Mouse (Mus musculus) megakaryocyte, embryonic 14.5 days (primary cell): ENCODE measurements around the gene Cldn7. TPM values are rescaled to one million over a fixed set of nuclear protein-coding genes. Genes with fewer than 3 reads are reported as not detected.
"Not testable (repeated sequence)": the region's sequence is repeated elsewhere in the genome, so short reads cannot be mapped to it uniquely, and the experiment has no call there.

Experiments
- H3K27me3 ChIP-seq: replicated peaks from 2 replicates; pipeline ENCODE3; 2012; ENCODE audit warnings: inconsistent platforms
- H3K36me3 ChIP-seq: replicated peaks from 2 replicates; pipeline ENCODE3; 2012; ENCODE audit warnings: low read length, inconsistent platforms, mixed read lengths
- H3K4me1 ChIP-seq: 2 replicates; pipeline ENCODE4 v1.6.1; 2012; ENCODE audit warnings: inconsistent platforms
- H3K4me3 ChIP-seq: replicated peaks from 2 replicates; pipeline ENCODE3; 2012; ENCODE audit warnings: moderate library complexity, mild to moderate bottlenecking, inconsistent platforms
- H3K9me3 ChIP-seq: 2 replicates; pipeline ENCODE4 v1.6.1; 2012; ENCODE audit warnings: inconsistent platforms
- FLI1 ChIP-seq: IDR thresholded peaks from 2 replicates; pipeline ENCODE4 v1.6.1; 2012; ENCODE audit warnings: low read length, inconsistent platforms, mixed read lengths
- GATA1 ChIP-seq: IDR thresholded peaks from 3 replicates; pipeline ENCODE4 v1.6.1; 2012; ENCODE audit warnings: mixed read lengths, low read length, inconsistent platforms, borderline replicate concordance
- polyA plus RNA-seq: library from polyadenylated mRNA; stranded (reverse); fragments of >175 nt; gene quantifications from 2 replicates; pipeline ENCODE4 v1.2.3, GENCODE M21; 2012; ENCODE audit warnings: low replicate concordance; ENCODE audit not compliant: insufficient read depth

Gene Cldn7
- polyA plus RNA-seq, 1 experiment: not detected

DNA sequence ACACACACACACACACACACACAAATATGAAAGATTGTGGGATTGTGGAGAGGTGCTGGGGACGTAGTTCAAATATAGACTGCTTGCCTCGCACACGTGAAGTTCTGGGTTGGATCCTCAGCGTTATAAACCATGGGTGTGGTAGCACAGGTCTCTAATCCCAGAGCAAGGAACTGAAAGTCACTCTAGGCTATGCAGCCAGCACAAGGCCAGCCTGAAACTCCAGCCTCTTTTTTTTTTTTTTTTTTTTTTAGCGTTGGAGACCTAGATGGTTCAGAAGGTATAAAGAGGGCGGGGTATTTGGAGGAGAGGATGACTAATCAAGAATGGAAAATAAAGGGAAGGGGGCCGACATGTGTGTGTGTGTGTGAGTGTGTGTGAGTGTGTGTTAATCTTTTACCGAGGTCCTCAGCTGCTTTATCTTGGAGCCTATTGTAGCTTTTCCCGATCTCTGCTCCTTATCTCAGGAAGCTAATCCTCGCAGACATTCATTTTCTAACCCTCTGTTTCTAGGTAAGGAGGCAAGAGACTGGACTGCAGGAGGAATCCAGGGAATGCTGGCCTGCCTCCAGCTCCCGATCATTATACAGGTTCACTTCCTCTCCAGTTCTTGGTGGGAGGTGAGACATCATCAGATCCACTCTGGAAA is 11.2 kb upstream of the Cldn7 start:
- no peaks in the 10 kb centered on the region for H3K36me3 ChIP-seq
- H3K4me1 ChIP-seq: peaks cover 23% of the 10 kb centered on the region
- TF ChIP-seq GATA1 (no peak), FLI1 (no peak)
- H3K27me3 ChIP-seq: peaks cover 49% of the 10 kb centered on the region
- no peak overlapping the region for H3K4me3 ChIP-seq
- no peaks in the 10 kb centered on the region for H3K9me3 ChIP-seq

- Histone ChIP-seq H3K4me1 (peaks cover 16% of the 10 kb centered on the region), H3K27me3 (peaks cover 47% of the 10 kb centered on the region)
- not testable (repeated sequence) for H3K4me3 ChIP-seq, H3K9me3 ChIP-seq, H3K36me3 ChIP-seq
These were observed 9.0 kb upstream of the Cldn7 start for GRCm38 (mm10) chr11:69955618-69956017.

DNA sequence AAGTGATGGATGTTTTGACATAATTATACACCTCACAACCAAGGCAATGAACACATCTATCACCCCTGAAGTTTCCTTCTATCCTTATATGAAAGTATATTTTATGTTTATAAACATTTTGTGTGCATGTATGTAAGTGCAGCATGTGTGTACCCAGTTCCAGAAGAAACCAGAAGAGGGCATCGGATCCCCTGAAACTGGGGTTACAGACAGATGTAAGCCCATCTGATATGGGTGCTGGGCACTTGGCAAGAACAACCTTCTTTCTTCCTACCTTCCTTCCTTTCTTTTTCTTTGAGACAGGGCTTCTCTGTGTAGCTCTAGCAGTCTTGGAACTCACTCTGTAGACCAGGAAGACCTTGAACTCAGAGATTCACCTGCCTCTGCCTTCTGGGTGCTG is 8.4 kb upstream of the Cldn7 start:
- Histone ChIP-seq H3K9me3 (no peaks in the 10 kb centered on the region), H3K4me3 (no peak overlapping the region), H3K27me3 (peaks cover 47% of the 10 kb centered on the region), H3K4me1 (peaks cover 17% of the 10 kb centered on the region), H3K36me3 (no peaks in the 10 kb centered on the region)
- no peak for TF ChIP-seq FLI1
- TF ChIP-seq GATA1: no peak

- H3K27me3 ChIP-seq: peaks cover 58% of the 10 kb centered on the region
- H3K4me1 ChIP-seq: peaks cover 29% of the 10 kb centered on the region
- no peaks in the 10 kb centered on the region for H3K9me3 ChIP-seq
- H3K4me3 ChIP-seq: no peak overlapping the region
- H3K36me3 ChIP-seq: no peaks in the 10 kb centered on the region
- no peak for TF ChIP-seq FLI1
- TF ChIP-seq GATA1: no peak
These were observed 4.0 kb upstream of the Cldn7 start for GRCm38 (mm10) chr11:69960616-69961015.

- no peaks in the 10 kb centered on the region for H3K36me3 ChIP-seq
These were observed 2.7 kb upstream of the Cldn7 start for GRCm38 (mm10) chr11:69961841-69962240.

DNA sequence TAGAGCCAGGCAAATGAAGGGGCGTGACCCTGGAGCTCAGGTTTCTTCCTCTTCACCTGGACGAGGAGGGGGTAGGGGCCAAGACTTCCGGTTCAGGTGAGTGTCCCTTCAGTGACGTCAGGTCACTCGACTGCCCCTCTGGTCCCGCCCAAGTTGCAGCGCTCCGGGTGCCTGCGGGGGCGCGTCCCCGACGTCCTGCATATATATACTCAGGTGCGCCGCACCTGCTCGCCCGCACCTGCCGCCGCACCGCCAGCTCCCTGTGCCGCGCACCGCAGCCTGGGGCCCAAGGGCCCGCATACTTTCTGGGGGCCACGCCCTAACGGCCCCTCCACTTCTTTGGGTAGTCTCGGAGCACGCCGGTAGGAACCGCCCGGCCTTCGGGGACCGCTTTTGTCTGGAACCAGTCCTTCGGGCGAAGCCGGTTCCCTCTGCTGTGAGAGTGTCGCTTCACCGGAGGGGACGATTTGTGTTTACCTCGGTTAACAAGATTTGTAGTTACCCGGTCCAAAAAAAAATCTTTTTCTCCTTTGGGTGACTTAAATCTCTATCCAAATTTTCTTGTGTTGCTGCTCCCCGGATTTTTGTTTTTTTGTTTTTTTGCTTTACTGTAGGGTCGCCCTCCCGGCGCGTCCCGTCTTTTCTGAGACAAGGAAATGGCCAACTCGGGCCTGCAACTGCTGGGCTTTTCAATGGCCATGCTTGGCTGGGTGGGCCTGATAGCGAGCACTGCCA is 859 bp downstream of the Cldn7 start:
- H3K9me3 ChIP-seq: no peaks in the 10 kb centered on the region
- peaks cover 30% of the 10 kb centered on the region for H3K36me3 ChIP-seq
- H3K4me3 ChIP-seq: peak overlapping the region; percentile 88
- peaks cover 57% of the 10 kb centered on the region for H3K27me3 ChIP-seq
- H3K4me1 ChIP-seq: peaks cover 43% of the 10 kb centered on the region
- TF ChIP-seq GATA1 (no peak), FLI1 (no peak)

More at GRCm38 (mm10) chr11:69961841-69962240, 2.7 kb upstream of the Cldn7 start:
- no peaks in the 10 kb centered on the region for H3K9me3 ChIP-seq
- H3K4me1 ChIP-seq: peaks cover 41% of the 10 kb centered on the region
- peaks cover 63% of the 10 kb centered on the region for H3K27me3 ChIP-seq
- TF ChIP-seq FLI1: no peak
- TF ChIP-seq GATA1: no peak
- H3K4me3 ChIP-seq: no peak overlapping the region

- TF ChIP-seq GATA1 (no peak), FLI1 (no peak)
- H3K27me3 ChIP-seq: peaks cover 51% of the 10 kb centered on the region
- H3K36me3 ChIP-seq: peaks cover 36% of the 10 kb centered on the region
- no peaks in the 10 kb centered on the region for H3K9me3 ChIP-seq
- H3K4me1 ChIP-seq: peaks cover 35% of the 10 kb centered on the region
- peak overlapping the region; percentile 88 for H3K4me3 ChIP-seq
These were observed 1.7 kb downstream of the Cldn7 start for GRCm38 (mm10) chr11:69966006-69966859.

GRCm38 (mm10) chr11:69966860-69967517 is 2.4 kb downstream of the Cldn7 start:
- peaks cover 48% of the 10 kb centered on the region for H3K27me3 ChIP-seq
- no peaks in the 10 kb centered on the region for H3K9me3 ChIP-seq
- peaks cover 43% of the 10 kb centered on the region for H3K36me3 ChIP-seq
- TF ChIP-seq GATA1 (no peak), FLI1 (no peak)
- H3K4me3 ChIP-seq: peak overlapping the region; percentile 88
- peaks cover 28% of the 10 kb centered on the region for H3K4me1 ChIP-seq

- H3K4me3 ChIP-seq: no peak overlapping the region
- peaks cover 61% of the 10 kb centered on the region for H3K36me3 ChIP-seq
- H3K4me1 ChIP-seq: peaks cover 32% of the 10 kb centered on the region
- H3K27me3 ChIP-seq: peaks cover 34% of the 10 kb centered on the region
- TF ChIP-seq FLI1: no peak
- TF ChIP-seq GATA1: no peak
- no peaks in the 10 kb centered on the region for H3K9me3 ChIP-seq
These were observed 4.2 kb downstream of the Cldn7 start for GRCm38 (mm10) chr11:69968793-69969192.

DNA sequence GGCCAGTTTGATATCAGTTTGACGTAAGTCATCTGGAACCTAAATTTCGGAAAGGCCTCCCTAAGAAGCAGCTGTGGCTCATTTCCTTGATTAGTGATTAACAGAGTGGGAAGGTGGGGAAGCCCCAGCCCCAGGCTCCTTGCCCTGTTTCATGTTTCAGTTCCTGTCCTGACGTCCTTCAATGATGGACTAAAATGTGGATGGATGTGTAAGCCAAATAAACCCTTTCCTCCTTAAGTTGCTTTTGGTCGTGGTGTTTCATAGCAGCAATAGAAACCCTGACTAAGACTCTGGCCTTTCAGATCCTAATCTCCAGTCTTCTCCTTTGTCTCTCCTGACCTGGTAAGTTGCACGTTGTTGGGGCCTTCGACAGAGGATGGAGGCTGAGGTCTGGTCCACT is 5.6 kb downstream of the Cldn7 start:
- TF ChIP-seq GATA1 (no peak), FLI1 (no peak)
- Histone ChIP-seq H3K27me3 (peaks cover 21% of the 10 kb centered on the region), H3K9me3 (no peaks in the 10 kb centered on the region), H3K4me3 (no peak overlapping the region), H3K36me3 (peaks cover 76% of the 10 kb centered on the region), H3K4me1 (peaks cover 22% of the 10 kb centered on the region)
